Mouse (Mus musculus) liver, embryonic 14.5 days (tissue): ENCODE results near the gene Rgs11. TPM values are rescaled to one million over a fixed set of nuclear protein-coding genes. Genes with fewer than 3 reads are reported as not detected.

Experiments
- ATAC-seq: fragments of 200-750 bp; cut with Nextera tagmentation; 2 replicates; pipeline ENCODE4 v1.8.0; 2017; ENCODE audit warnings: moderate number of reproducible peaks, mild to moderate bottlenecking, moderate library complexity; ENCODE audit not compliant: insufficient read depth
- DNase-seq, 3 experiments: peaks; one replicate each; pipeline ENCODE4 v3.0.0-alpha.2; 2012 to 2013; ENCODE audit warnings: low read depth in 3 of 3, low spot score in 3 of 3
- H3K27ac ChIP-seq: fragments of 300-500 bp; sonication (generic); 2 replicates; pipeline ENCODE4 v1.5.1; 2014; ENCODE audit warnings: moderate library complexity, mild to moderate bottlenecking, control low read depth, inconsistent platforms
- H3K27me3 ChIP-seq: fragments of 300-500 bp; sonication (generic); 2 replicates; pipeline ENCODE4 v1.6.1; 2014; ENCODE audit warnings: mild to moderate bottlenecking, low read length, moderate library complexity; ENCODE audit not compliant: control insufficient read depth, insufficient read depth
- H3K36me3 ChIP-seq: fragments of 300-500 bp; sonication (generic); replicated peaks from 2 replicates; pipeline ENCODE4 v1.6.1; 2014; ENCODE audit warnings: low read depth; ENCODE audit not compliant: control insufficient read depth, insufficient read depth
- H3K4me1 ChIP-seq, 2 experiments: fragments of 200-500 bp in 1 of 2; fragments of 300-500 bp in 1 of 2; sonication (generic) in 1 of 2; replicated peaks; 2 replicates each; pipeline ENCODE4 v1.6.1; 2012 to 2014; ENCODE audit warnings: antibody characterized with exemption in 1 of 2, inconsistent platforms in 1 of 2, low read length in 1 of 2; ENCODE audit not compliant: control insufficient read depth in 2 of 2, insufficient read depth in 2 of 2
- H3K4me2 ChIP-seq: fragments of 300-500 bp; sonication (generic); 2 replicates; pipeline ENCODE4 v1.6.1; 2014; ENCODE audit warnings: low read depth, mild to moderate bottlenecking, control low read depth, moderate library complexity
- H3K4me3 ChIP-seq, 2 experiments: fragments of 200-500 bp in 1 of 2; fragments of 300-500 bp in 1 of 2; sonication (generic) in 1 of 2; 2 replicates each; pipeline ENCODE4 v1.5.1; 2012 to 2014; ENCODE audit warnings: low read depth in 2 of 2, low read length in 2 of 2, mild to moderate bottlenecking in 2 of 2, control low read depth in 1 of 2, inconsistent platforms in 1 of 2, moderate library complexity in 1 of 2; ENCODE audit not compliant: insufficient read depth in 1 of 2
- H3K9ac ChIP-seq: fragments of 300-500 bp; sonication (generic); replicated peaks from 2 replicates; pipeline ENCODE4 v1.6.1; 2014; ENCODE audit warnings: mild to moderate bottlenecking, control low read depth, moderate library complexity
- H3K9me3 ChIP-seq: fragments of 300-500 bp; sonication (generic); 2 replicates; pipeline ENCODE4 v1.6.1; 2016; ENCODE audit warnings: low read length, mixed read lengths; ENCODE audit not compliant: control insufficient read depth
- CTCF ChIP-seq: IDR thresholded peaks from 2 replicates; pipeline ENCODE4 v1.5.1; 2016; ENCODE audit warnings: antibody characterized with exemption, low read depth, control low read depth
- EP300 ChIP-seq: IDR thresholded peaks from 2 replicates; pipeline ENCODE4 v1.6.1; 2016; ENCODE audit warnings: antibody characterized with exemption, low read depth
- WGBS: fragments of 180-500 bp; shearing (Covaris S2); extraction: QIAGEN DNeasy Blood & Tissue Kit; methylation state at CpG from one replicate; pipeline ENCODE4 v1.1.7; 2014; ENCODE audit not compliant: insufficient replicate concordance; 5-methylcytosine and 5-hydroxymethylcytosine counted together
- polyA plus RNA-seq, 2 experiments: library from polyadenylated mRNA; depleted of rRNA in 1 of 2; stranded (reverse) in 1 of 2; unstranded in 1 of 2; fragments of >200 nt; fragmentation: Nextera tagmentation in 1 of 2; extraction: Ambion mirVana in 1 of 2; gene quantifications; 2 replicates each; pipeline versions ENCODE4 v1.2.1 to v1.2.3; 2012 to 2014

The Rgs11 gene
- polyA plus RNA-seq, 2 experiments: 0.10 to 0.35 TPM

GRCm38 (mm10) chr17:26206392-26206791 is 3.6 kb downstream of the Rgs11 start:
- Histone ChIP-seq H3K9ac (no peak overlapping the region), H3K9me3 (no peaks in the 10 kb centered on the region), H3K4me2 (no peak overlapping the region), H3K4me3 (no peak overlapping the region), H3K36me3 (no peaks in the 10 kb centered on the region), H3K27ac (no peak overlapping the region), H3K27me3 (peaks cover 31% of the 10 kb centered on the region), H3K4me1 (peaks cover 13% of the 10 kb centered on the region in 2 experiments)
- TF ChIP-seq EP300 (no peak), CTCF (no peak)
- WGBS: 27% methylated on average over 1 of the region's 1 CpGs
- no peak for DNase-seq
- no peak for ATAC-seq

GRCm38 (mm10) chr17:26207686-26208085 is 4.9 kb downstream of the Rgs11 start, which contains the start of gene Arhgdig:
Gene Arhgdig (minus strand): TSS chr17:26207786.
- Histone ChIP-seq H3K4me2 (no peak within 1 kb of the TSS), H3K4me1 (peaks cover under 1% of the 10 kb centered on the region in 2 experiments), H3K27ac (no peak within 1 kb of the TSS), H3K9ac (no peak within 1 kb of the TSS), H3K4me3 (no peak within 1 kb of the TSS), H3K36me3 (no peaks in the 10 kb centered on the region), H3K27me3 (peaks cover 24% of the 10 kb centered on the region), H3K9me3 (no peaks in the 10 kb centered on the region)
- DNase-seq (no peak), ATAC-seq (no peak)
- TF ChIP-seq EP300 (no peak), CTCF (no peak)
- 78% methylated on average over 12 of the region's 12 CpGs for WGBS

- Histone ChIP-seq H3K4me2 (no peak overlapping the region), H3K4me1 (no peaks in the 10 kb centered on the region), H3K9me3 (no peaks in the 10 kb centered on the region), H3K4me3 (no peak overlapping the region), H3K36me3 (no peaks in the 10 kb centered on the region), H3K27ac (no peak overlapping the region), H3K9ac (no peak overlapping the region), H3K27me3 (no peaks in the 10 kb centered on the region)
- ATAC-seq: no peak
- 83% methylated on average over 7 of the region's 7 CpGs for WGBS
- TF ChIP-seq EP300: no peak
- TF ChIP-seq CTCF: no peak
- DNase-seq: no peak
These were observed 9.5 kb downstream of the Rgs11 start for GRCm38 (mm10) chr17:26212241-26212640.

GRCm38 (mm10) chr17:26212681-26213080 is 9.9 kb downstream of the Rgs11 start:
- H3K9ac ChIP-seq: no peak overlapping the region

GRCm38 (mm10) chr17:26221508-26221907 is 18.8 kb downstream of the Rgs11 start:
- H3K27ac ChIP-seq: no peak overlapping the region
- WGBS: 62% methylated on average over 2 of the region's 2 CpGs
- TF ChIP-seq CTCF (no peak), EP300 (no peak)
- no peaks in the 10 kb centered on the region for H3K36me3 ChIP-seq
- no peaks in the 10 kb centered on the region; the same call in 1 of the 2 replicates for H3K27me3 ChIP-seq
- no peaks in the 10 kb centered on the region for H3K4me1 ChIP-seq
- no peak overlapping the region for H3K4me3 ChIP-seq
- no peak for DNase-seq
- no peak overlapping the region for H3K9ac ChIP-seq
- ATAC-seq: no peak
- no peak overlapping the region for H3K4me2 ChIP-seq
- no peaks in the 10 kb centered on the region for H3K9me3 ChIP-seq

More at GRCm38 (mm10) chr17:26212681-26213080, 9.9 kb downstream of the Rgs11 start:
- Histone ChIP-seq H3K27me3 (no peaks in the 10 kb centered on the region), H3K4me1 (no peaks in the 10 kb centered on the region), H3K9me3 (no peaks in the 10 kb centered on the region), H3K4me2 (no peak overlapping the region), H3K27ac (no peak overlapping the region), H3K4me3 (no peak overlapping the region), H3K36me3 (no peaks in the 10 kb centered on the region)
- WGBS: 71% methylated on average over 11 of the region's 11 CpGs
- DNase-seq (no peak), ATAC-seq (no peak)
- TF ChIP-seq CTCF: no peak
- TF ChIP-seq EP300: no peak
